Mouse (Mus musculus) thymus, adult 2 months (tissue): Measurements from ENCODE around the gene Hdgfl3. TPM values are rescaled to one million over a fixed set of nuclear protein-coding genes. Genes with fewer than 3 reads are reported as not detected.

Source experiments
- DNase-seq: peaks from one replicate; pipeline ENCODE4 v3.0.0; 2021
- H3K27ac ChIP-seq: fragments of 200-500 bp; 2 replicates; pipeline ENCODE4 v1.5.1; 2012; ENCODE audit warnings: low read length, control low read depth; ENCODE audit not compliant: control insufficient read depth, insufficient read depth
- H3K27me3 ChIP-seq: fragments of 200-500 bp; 2 replicates; pipeline ENCODE4 v1.6.1; 2012; ENCODE audit warnings: mild to moderate bottlenecking, low read length, moderate library complexity, mixed read lengths; ENCODE audit not compliant: control insufficient read depth, insufficient read depth
- H3K36me3 ChIP-seq: fragments of 200-500 bp; 2 replicates; pipeline ENCODE4 v1.6.1; 2012; ENCODE audit warnings: mild to moderate bottlenecking, low read length, moderate library complexity; ENCODE audit not compliant: control insufficient read depth, insufficient read depth
- H3K4me1 ChIP-seq: fragments of 200-500 bp; replicated peaks from 2 replicates; pipeline ENCODE4 v1.6.1; 2012; ENCODE audit warnings: low read length; ENCODE audit not compliant: control insufficient read depth, insufficient read depth
- H3K4me3 ChIP-seq: fragments of 200-500 bp; 2 replicates; pipeline ENCODE4 v1.5.1; 2012; ENCODE audit warnings: mild to moderate bottlenecking, low read length, control low read depth, moderate library complexity; ENCODE audit not compliant: control insufficient read depth, insufficient read depth
- CTCF ChIP-seq: fragments of 200-500 bp; IDR thresholded peaks from 2 replicates; pipeline ENCODE4 v1.5.1; 2012; ENCODE audit warnings: mild to moderate bottlenecking, control low read depth, low read length, moderate library complexity, borderline replicate concordance; ENCODE audit not compliant: control insufficient read depth, poor library complexity, insufficient read depth; ENCODE audit errors: extremely low read depth
- POLR2A ChIP-seq: fragments of 200-500 bp; IDR thresholded peaks from 2 replicates; pipeline ENCODE4 v1.6.1; 2012; ENCODE audit warnings: mild to moderate bottlenecking, low read length, control low read depth, moderate library complexity; ENCODE audit not compliant: control insufficient read depth, poor library complexity, insufficient read depth; ENCODE audit errors: extremely low read depth
- WGBS: fragments of 180-500 bp; shearing (Covaris S2); methylation state at CpG from one replicate; pipeline ENCODE4 v1.1.7; 2018; 5-methylcytosine and 5-hydroxymethylcytosine counted together
- polyA plus RNA-seq: library from polyadenylated mRNA; depleted of rRNA; stranded (reverse); fragments of >200 nt; gene quantifications from 2 replicates; pipeline ENCODE4 v1.2.3, GENCODE M21; 2012

Hdgfl3 gene
- polyA plus RNA-seq, 1 experiment = 5.1 TPM

GRCm38 (mm10) chr7:81968451-81968850 lies 34.2 kb upstream of the Hdgfl3 start:
- no peaks in the 10 kb centered on the region for H3K27me3 ChIP-seq
- no peaks in the 10 kb centered on the region for H3K36me3 ChIP-seq
- H3K4me1 ChIP-seq = no peaks in the 10 kb centered on the region
- DNase-seq = no peak
- TF ChIP-seq CTCF (no peak), POLR2A (no peak)
- H3K4me3 ChIP-seq = no peak overlapping the region
- H3K27ac ChIP-seq = no peak overlapping the region
- 63% methylated on average over 4 of the region's 4 CpGs for WGBS

DNA sequence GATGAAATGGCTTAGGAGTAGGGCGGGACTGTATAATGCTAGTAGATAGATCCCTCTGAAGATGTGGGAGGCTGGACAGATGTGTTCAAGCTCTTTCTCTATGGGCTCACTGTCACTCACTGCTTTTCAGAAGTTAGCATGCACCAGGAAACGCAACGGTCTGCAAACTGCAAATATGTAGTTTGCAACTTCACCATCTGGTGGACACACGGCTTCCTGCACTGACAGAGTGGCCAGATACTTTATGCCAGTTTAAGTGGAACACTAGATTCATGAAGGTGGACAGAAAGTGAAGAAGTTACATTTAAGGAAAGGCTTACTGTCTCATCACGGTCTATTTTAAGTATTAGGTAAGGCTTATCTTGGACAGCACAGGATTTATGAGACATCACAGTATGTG lies 31.9 kb upstream of the Hdgfl3 start:
- Histone ChIP-seq H3K4me3 (no peak overlapping the region), H3K27me3 (no peaks in the 10 kb centered on the region), H3K27ac (no peak overlapping the region), H3K4me1 (no peaks in the 10 kb centered on the region), H3K36me3 (no peaks in the 10 kb centered on the region)
- WGBS = 88% methylated on average over 5 of the region's 5 CpGs
- TF ChIP-seq CTCF (no peak), POLR2A (no peak)
- no peak for DNase-seq

DNA sequence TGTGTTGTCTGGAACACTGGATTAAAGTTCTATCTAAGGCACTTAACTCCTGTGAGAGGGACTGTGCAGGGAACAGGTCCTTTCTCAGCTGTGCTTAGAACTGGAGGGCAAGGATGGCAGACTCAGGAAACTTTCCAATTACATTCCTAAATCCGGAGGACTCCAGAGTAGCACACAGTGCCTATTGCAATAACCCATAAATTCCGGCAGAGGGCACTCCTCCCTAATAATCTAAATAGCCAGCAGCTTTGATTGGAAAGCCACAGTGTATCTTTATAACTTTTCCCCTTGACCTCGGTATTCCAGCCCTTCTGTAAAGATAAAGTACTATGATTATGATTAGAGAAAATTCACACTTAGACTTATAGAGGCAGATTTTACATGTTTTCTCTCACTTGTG lies 25.4 kb upstream of the Hdgfl3 start:
- TF ChIP-seq CTCF (no peak), POLR2A (no peak)
- DNase-seq = no peak
- no peaks in the 10 kb centered on the region for H3K4me1 ChIP-seq
- H3K36me3 ChIP-seq = no peaks in the 10 kb centered on the region
- no peak overlapping the region for H3K4me3 ChIP-seq
- 5% methylated on average over 3 of the region's 3 CpGs for WGBS
- no peak overlapping the region for H3K27ac ChIP-seq
- no peaks in the 10 kb centered on the region for H3K27me3 ChIP-seq

- Histone ChIP-seq H3K4me3 (no peak overlapping the region), H3K27me3 (no peaks in the 10 kb centered on the region), H3K27ac (no peak overlapping the region), H3K36me3 (no peaks in the 10 kb centered on the region), H3K4me1 (no peaks in the 10 kb centered on the region)
- peak; percentile 47 for DNase-seq
- TF ChIP-seq POLR2A = no peak
- TF ChIP-seq CTCF = no peak
Measured at GRCm38 (mm10) chr7:81954208-81954846, 20.1 kb upstream of the Hdgfl3 start.

- Histone ChIP-seq H3K27me3 (no peaks in the 10 kb centered on the region), H3K4me3 (no peak overlapping the region), H3K4me1 (no peaks in the 10 kb centered on the region), H3K27ac (no peak overlapping the region), H3K36me3 (no peaks in the 10 kb centered on the region)
- TF ChIP-seq CTCF (no peak), POLR2A (no peak)
- DNase-seq = no peak
- 94% methylated on average over 2 of the region's 2 CpGs for WGBS
Measured at GRCm38 (mm10) chr7:81950499-81950898, 16.2 kb upstream of the Hdgfl3 start.

DNA sequence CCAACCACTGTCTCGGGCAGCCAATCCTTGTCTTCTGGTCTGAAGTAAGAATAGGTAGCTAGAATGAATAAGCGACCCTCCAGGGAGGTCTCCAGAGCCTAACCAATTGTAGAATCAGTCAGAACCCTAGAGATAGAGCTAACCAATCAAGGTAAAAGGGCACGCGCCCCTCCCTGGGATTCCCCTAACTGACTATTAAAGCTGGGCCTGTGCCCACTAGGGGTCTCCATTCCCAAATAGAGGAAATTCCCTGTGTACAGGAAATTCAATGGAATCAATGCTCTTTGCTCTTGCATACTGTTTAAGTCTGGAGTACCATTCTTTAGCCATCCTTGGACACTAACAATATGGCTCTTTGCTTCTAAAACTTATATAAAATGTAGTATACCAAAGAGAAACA lies 11.1 kb upstream of the Hdgfl3 start:
- WGBS = 66% methylated on average over 4 of the region's 4 CpGs
- no peaks in the 10 kb centered on the region for H3K4me1 ChIP-seq
- TF ChIP-seq POLR2A (no peak), CTCF (no peak)

GRCm38 (mm10) chr7:81934806-81935205 lies 533 bp upstream of the Hdgfl3 start:
- Histone ChIP-seq H3K4me1 (peaks cover 9% of the 10 kb centered on the region; the same call in 1 of the 2 replicates), H3K27ac (no peak overlapping the region), H3K4me3 (peak overlapping the region; percentile 78; the same call in 1 of the 2 replicates), H3K36me3 (no peaks in the 10 kb centered on the region), H3K27me3 (no peaks in the 10 kb centered on the region; the same call in 1 of the 2 replicates)
- no peak for TF ChIP-seq POLR2A
- TF ChIP-seq CTCF = no peak
- DNase-seq = no peak
- 42% methylated on average over 5 of the region's 5 CpGs for WGBS

More for the DNA sequence above, 11.1 kb upstream of the Hdgfl3 start:
- H3K27me3 ChIP-seq = no peaks in the 10 kb centered on the region
- DNase-seq = no peak
- H3K4me3 ChIP-seq = no peak overlapping the region
- H3K36me3 ChIP-seq = no peaks in the 10 kb centered on the region
- H3K27ac ChIP-seq = no peak overlapping the region
